In the genomic region with DNA sequence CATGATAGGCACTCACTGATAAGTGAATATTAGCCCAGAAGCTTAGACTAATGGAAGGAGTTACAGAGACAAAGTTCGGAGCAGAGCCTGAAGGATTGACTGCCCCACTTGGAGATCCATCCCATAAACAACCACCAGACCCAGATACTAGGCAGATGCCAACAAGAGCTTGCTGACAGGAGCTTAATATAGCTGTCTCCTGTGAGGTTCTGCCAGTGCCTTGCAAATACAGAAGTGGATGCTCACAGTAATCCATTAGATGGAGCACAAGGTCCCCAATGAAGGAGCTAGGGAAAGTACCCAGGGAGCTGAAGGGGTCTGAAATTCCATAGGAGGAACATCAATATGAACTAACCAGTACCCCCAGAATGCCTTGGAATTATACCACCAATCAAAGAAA, we compare ENCODE assay signal across 15 mouse cellular contexts.
"Had no signal": no experiment of that assay in that cellular context is flagged by ENCODE, and none has a peak within 500 bp of the region (broad histone marks: within the 10 kb centered on the region; RNA-seq: fewer than 3 reads in every experiment).

No protein-coding gene starts in this region.

- DNase-seq: lung, adult 2 months; lung, postnatal 14 days; lung, postnatal 36 days; right cerebral cortex, postnatal 14 days; thymus, adult 2 months; thymus, postnatal 25 days; thymus, postnatal 4 days had no signal

- H3K4me3 ChIP-seq: lung, embryonic 15.5 days; megakaryocyte, embryonic 14.5 days; midbrain, embryonic 13.5 days; midbrain, embryonic 15.5 days; neural tube, embryonic 12.5 days; stomach, embryonic 15.5 days had no signal

- H3K4me1 ChIP-seq: lung, embryonic 15.5 days; megakaryocyte, embryonic 14.5 days; midbrain, embryonic 13.5 days; midbrain, embryonic 15.5 days; neural tube, embryonic 12.5 days; stomach, embryonic 15.5 days had no signal

- H3K36me3 ChIP-seq: lung, embryonic 15.5 days; midbrain, embryonic 13.5 days; midbrain, embryonic 15.5 days; neural tube, embryonic 12.5 days; stomach, embryonic 15.5 days had no signal

- H3K27me3 ChIP-seq: lung, embryonic 15.5 days; megakaryocyte, embryonic 14.5 days; midbrain, embryonic 13.5 days; midbrain, embryonic 15.5 days; neural tube, embryonic 12.5 days; stomach, embryonic 15.5 days had no signal

- H3K9me3 ChIP-seq: lung, embryonic 15.5 days; midbrain, embryonic 13.5 days; midbrain, embryonic 15.5 days; neural tube, embryonic 12.5 days; stomach, embryonic 15.5 days had no signal

- H3K27ac ChIP-seq: lung, embryonic 15.5 days; macrophage; midbrain, embryonic 13.5 days; midbrain, embryonic 15.5 days; neural tube, embryonic 12.5 days; stomach, embryonic 15.5 days; stomach, postnatal 0 days had no signal
